Mouse (Mus musculus): ENCODE data around the gene Fkbp5. TPM values are rescaled to one million over a fixed set of nuclear protein-coding genes. Genes with fewer than 3 reads are reported as not detected.

Gene Fkbp5
- polyA plus RNA-seq, 1 experiment from 2014 or later = 12.2 TPM

DNA sequence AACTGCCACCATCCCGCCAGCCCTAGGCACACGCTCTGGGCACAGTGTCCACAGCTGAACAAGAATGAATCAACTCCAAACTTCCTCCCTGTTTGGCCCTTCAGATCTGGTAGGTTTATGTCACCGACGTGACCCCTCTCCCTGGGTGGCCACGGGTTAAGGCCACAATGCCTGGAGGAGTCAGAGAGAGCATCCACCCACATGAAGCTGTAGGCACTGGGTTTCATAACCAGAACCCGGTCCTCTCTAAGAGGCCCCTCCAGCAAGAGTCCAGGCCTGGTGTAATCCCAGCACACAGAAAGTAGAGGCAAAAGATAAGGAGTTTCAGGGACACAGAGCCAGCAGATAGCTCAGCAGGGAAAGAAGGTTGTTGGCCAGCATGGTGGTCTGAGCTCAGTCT is 13.1 kb downstream of the Fkbp5 start:
- Histone ChIP-seq H3K9me3 (ENCODE audit: control insufficient read depth, low read length) (no peaks in the 10 kb centered on the region), H3K9ac (ENCODE audit: low read length) (no peak overlapping the region), H3K4me2 (ENCODE audit: low read depth, severe bottlenecking) (no peak overlapping the region), H3K36me3 (ENCODE audit: control insufficient read depth, insufficient read depth, low read length) (no peaks in the 10 kb centered on the region), H3K4me3 (ENCODE audit: low read depth, low read length) (no peak overlapping the region), H3K27ac (replicated peaks; ENCODE audit: low read depth, low read length) (no peak overlapping the region), H3K4me1 (ENCODE audit: control insufficient read depth, insufficient read depth, low read length) (peaks cover 11% of the 10 kb centered on the region), H3K27me3 (ENCODE audit: control insufficient read depth, insufficient read depth, low read length) (no peaks in the 10 kb centered on the region)
- WGBS = 73% methylated on average over 6 of the region's 6 CpGs
- DNase-seq (ENCODE audit: low spot score) (no peak), ATAC-seq (ENCODE audit: insufficient number of reproducible peaks, low FRiP score, low TSS enrichment, low read depth) (no peak)

DNA sequence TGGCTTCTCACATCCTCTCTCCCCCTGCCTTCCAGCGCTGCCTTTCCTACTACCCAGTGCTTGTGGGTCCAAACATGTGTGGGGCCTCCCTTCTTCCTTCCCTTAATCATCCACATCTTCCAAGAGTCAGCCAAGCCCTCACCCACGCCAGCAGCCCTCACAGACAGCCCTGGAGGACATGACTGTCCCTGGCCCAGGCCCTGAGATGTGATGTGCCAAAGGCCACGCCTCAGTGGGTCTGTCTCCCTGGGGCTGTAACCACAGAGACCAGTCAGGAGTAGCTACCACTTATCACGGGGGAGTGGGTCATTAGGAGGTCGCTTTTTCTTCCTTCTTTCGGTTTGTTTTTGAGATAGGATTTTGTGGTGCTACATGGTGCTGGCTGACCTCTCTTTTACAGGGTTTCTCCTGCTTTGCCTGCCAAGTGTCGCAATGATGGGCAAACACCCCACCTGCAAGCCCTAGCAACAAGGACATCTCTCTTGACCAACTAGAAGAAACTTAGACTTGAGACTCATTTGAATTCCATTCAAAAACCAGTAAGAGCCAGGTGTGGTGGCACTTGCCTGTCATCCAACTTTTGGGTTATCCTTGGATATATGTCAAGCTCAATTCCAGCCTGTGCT is 15.0 kb downstream of the Fkbp5 start:
- Histone ChIP-seq H3K36me3 (ENCODE audit: control insufficient read depth, insufficient read depth, low read length) (no peaks in the 10 kb centered on the region), H3K4me1 (ENCODE audit: control insufficient read depth, insufficient read depth, low read length) (peaks cover 6% of the 10 kb centered on the region; the same call in 1 of the 2 replicates), H3K4me3 (ENCODE audit: low read depth, low read length) (no peak overlapping the region), H3K9me3 (ENCODE audit: control insufficient read depth, low read length) (no peaks in the 10 kb centered on the region), H3K4me2 (ENCODE audit: low read depth, severe bottlenecking) (no peak overlapping the region), H3K27ac (replicated peaks; ENCODE audit: low read depth, low read length) (no peak overlapping the region), H3K27me3 (ENCODE audit: control insufficient read depth, insufficient read depth, low read length) (no peaks in the 10 kb centered on the region), H3K9ac (ENCODE audit: low read length) (no peak overlapping the region)
- ATAC-seq (ENCODE audit: insufficient number of reproducible peaks, low FRiP score, low TSS enrichment, low read depth) (no peak), DNase-seq (ENCODE audit: low spot score) (no peak)
- WGBS = 65% methylated on average over 7 of the region's 7 CpGs

DNA sequence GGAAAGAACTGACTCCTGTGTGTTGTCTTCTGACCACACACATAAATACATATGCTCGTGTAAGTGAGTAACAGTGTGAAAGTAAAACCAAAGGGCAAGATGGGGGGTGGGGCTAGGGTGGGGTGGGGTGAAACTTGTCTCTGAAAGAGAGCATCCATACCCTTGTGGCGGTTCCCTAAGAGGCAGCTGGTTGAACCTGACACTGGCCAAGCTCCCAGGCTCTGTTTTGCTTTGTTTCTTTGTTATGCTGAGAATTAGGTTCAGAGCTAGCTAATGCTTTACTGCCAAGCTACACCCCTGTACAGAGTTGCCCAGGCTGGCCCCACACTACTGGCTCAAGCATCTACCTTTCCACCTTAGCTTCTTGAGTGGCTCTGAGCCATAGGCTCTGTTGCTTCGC is 16.9 kb downstream of the Fkbp5 start:
- H3K9ac ChIP-seq (ENCODE audit: low read length) = no peak overlapping the region
- H3K27ac ChIP-seq (replicated peaks; ENCODE audit: low read depth, low read length) = no peak overlapping the region
- no peak for DNase-seq (ENCODE audit: low spot score)
- H3K27me3 ChIP-seq (ENCODE audit: control insufficient read depth, insufficient read depth, low read length) = no peaks in the 10 kb centered on the region
- no peak overlapping the region for H3K4me2 ChIP-seq (ENCODE audit: low read depth, severe bottlenecking)
- WGBS = 89% methylated on average over 3 of the region's 3 CpGs
- ATAC-seq (ENCODE audit: insufficient number of reproducible peaks, low FRiP score, low TSS enrichment, low read depth) = no peak
- H3K36me3 ChIP-seq (ENCODE audit: control insufficient read depth, insufficient read depth, low read length) = no peaks in the 10 kb centered on the region
- H3K4me3 ChIP-seq (ENCODE audit: low read depth, low read length) = no peak overlapping the region
- H3K4me1 ChIP-seq (ENCODE audit: control insufficient read depth, insufficient read depth, low read length) = no peaks in the 10 kb centered on the region
- no peaks in the 10 kb centered on the region for H3K9me3 ChIP-seq (ENCODE audit: control insufficient read depth, low read length)

DNA sequence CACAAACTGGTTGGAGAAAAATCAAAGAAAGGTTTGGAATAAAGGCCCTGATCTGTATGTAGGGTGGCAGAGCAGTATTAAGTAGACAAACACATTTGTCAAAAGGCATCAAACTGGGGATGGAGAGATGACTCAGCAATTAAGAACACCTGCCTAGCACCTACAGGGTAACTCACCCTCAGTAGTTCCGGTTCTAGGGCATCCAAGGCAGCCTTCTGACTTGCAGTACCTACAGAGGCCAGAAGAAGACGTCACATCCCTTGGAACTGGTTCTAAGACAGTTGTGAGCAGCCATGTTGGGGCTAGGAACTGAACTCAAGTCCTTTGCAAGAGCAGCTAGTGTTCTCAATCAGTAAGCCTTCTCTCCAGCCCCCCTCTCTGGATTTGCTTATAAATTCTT is 18.1 kb downstream of the Fkbp5 start:
- Histone ChIP-seq H3K4me2 (ENCODE audit: low read depth, severe bottlenecking) (no peak overlapping the region), H3K9ac (ENCODE audit: low read length) (no peak overlapping the region), H3K27me3 (ENCODE audit: control insufficient read depth, insufficient read depth, low read length) (no peaks in the 10 kb centered on the region), H3K4me1 (ENCODE audit: control insufficient read depth, insufficient read depth, low read length) (no peaks in the 10 kb centered on the region), H3K27ac (replicated peaks; ENCODE audit: low read depth, low read length) (no peak overlapping the region), H3K4me3 (ENCODE audit: low read depth, low read length) (no peak overlapping the region), H3K9me3 (ENCODE audit: control insufficient read depth, low read length) (no peaks in the 10 kb centered on the region), H3K36me3 (ENCODE audit: control insufficient read depth, insufficient read depth, low read length) (no peaks in the 10 kb centered on the region)
- WGBS = 74% methylated on average over 2 of the region's 2 CpGs
- ATAC-seq (ENCODE audit: insufficient number of reproducible peaks, low FRiP score, low TSS enrichment, low read depth) (no peak), DNase-seq (ENCODE audit: low spot score) (no peak)

DNA sequence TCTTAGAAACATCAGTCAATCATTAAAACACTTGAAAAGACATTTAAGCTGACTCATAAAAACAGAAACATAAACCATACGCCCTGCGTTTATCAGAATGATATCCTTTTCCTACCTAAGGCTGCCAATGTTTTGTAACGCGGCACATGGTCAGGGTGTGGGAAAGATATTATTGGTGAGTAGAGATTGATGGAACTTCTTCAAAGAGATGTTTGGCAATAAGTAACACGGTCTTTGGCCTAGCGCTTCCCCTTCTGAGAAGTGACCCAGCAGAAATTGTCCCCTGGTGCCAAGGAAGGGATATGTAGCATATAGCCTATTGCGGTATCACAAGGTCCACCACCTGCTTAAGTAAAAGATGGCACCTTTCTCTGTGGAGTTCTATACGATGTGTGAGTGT is 21.5 kb downstream of the Fkbp5 start:
- Histone ChIP-seq H3K9me3 (ENCODE audit: control insufficient read depth, low read length) (no peaks in the 10 kb centered on the region), H3K27me3 (ENCODE audit: control insufficient read depth, insufficient read depth, low read length) (no peaks in the 10 kb centered on the region), H3K4me3 (ENCODE audit: low read depth, low read length) (no peak overlapping the region), H3K9ac (ENCODE audit: low read length) (no peak overlapping the region), H3K36me3 (ENCODE audit: control insufficient read depth, insufficient read depth, low read length) (no peaks in the 10 kb centered on the region), H3K4me2 (ENCODE audit: low read depth, severe bottlenecking) (no peak overlapping the region), H3K4me1 (ENCODE audit: control insufficient read depth, insufficient read depth, low read length) (no peaks in the 10 kb centered on the region), H3K27ac (replicated peaks; ENCODE audit: low read depth, low read length) (no peak overlapping the region)
- WGBS = 96% methylated on average over 8 of the region's 8 CpGs
- no peak for ATAC-seq (ENCODE audit: insufficient number of reproducible peaks, low FRiP score, low TSS enrichment, low read depth)
- no peak for DNase-seq (ENCODE audit: low spot score)

DNA sequence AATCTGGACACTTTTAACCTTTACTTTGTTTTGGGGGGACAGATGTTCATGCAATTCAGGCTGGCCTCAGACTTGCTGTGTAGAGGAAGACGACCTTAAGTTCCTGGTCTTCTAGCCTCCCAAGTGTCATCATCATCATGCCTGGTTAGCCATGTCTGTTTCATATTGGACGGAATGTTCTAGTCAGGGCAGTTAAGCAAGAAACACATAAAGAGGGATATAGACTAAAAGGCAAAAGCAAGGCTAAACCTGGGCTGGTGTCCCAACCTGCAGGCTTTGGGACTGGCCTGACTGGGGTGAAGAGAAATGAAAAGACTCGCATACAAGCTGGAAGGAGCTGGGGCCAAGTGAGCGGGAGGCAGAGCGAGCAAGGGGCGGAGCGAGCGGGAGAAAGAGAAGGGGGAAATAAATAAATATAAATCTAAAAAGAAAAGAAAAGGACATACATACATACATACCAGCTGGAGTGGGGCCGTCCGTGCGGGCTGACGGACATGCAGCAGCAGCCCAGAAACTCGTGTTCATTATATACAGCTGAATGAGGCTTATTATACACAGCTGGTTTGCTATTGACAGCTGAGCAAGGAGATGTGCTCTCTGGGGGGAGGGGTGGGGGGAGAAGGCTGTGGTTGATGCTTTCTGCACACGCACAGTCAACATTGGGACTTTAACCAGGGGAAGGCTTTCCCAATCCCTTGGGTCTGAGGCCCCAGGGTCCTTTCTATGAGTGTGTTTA is 26.1 kb downstream of the Fkbp5 start:
- no peak overlapping the region for H3K27ac ChIP-seq (replicated peaks; ENCODE audit: low read depth, low read length)
- H3K4me3 ChIP-seq (ENCODE audit: low read depth, low read length) = no peak overlapping the region
- no peak for ATAC-seq (ENCODE audit: insufficient number of reproducible peaks, low FRiP score, low TSS enrichment, low read depth)
- H3K4me1 ChIP-seq (ENCODE audit: control insufficient read depth, insufficient read depth, low read length) = no peaks in the 10 kb centered on the region
- no peak for DNase-seq (ENCODE audit: low spot score)
- no peaks in the 10 kb centered on the region for H3K9me3 ChIP-seq (ENCODE audit: control insufficient read depth, low read length)
- H3K27me3 ChIP-seq (ENCODE audit: control insufficient read depth, insufficient read depth, low read length) = no peaks in the 10 kb centered on the region
- H3K4me2 ChIP-seq (ENCODE audit: low read depth, severe bottlenecking) = no peak overlapping the region
- no peaks in the 10 kb centered on the region for H3K36me3 ChIP-seq (ENCODE audit: control insufficient read depth, insufficient read depth, low read length)
- no peak overlapping the region for H3K9ac ChIP-seq (ENCODE audit: low read length)
- WGBS = 86% methylated on average over 14 of the region's 14 CpGs

DNA sequence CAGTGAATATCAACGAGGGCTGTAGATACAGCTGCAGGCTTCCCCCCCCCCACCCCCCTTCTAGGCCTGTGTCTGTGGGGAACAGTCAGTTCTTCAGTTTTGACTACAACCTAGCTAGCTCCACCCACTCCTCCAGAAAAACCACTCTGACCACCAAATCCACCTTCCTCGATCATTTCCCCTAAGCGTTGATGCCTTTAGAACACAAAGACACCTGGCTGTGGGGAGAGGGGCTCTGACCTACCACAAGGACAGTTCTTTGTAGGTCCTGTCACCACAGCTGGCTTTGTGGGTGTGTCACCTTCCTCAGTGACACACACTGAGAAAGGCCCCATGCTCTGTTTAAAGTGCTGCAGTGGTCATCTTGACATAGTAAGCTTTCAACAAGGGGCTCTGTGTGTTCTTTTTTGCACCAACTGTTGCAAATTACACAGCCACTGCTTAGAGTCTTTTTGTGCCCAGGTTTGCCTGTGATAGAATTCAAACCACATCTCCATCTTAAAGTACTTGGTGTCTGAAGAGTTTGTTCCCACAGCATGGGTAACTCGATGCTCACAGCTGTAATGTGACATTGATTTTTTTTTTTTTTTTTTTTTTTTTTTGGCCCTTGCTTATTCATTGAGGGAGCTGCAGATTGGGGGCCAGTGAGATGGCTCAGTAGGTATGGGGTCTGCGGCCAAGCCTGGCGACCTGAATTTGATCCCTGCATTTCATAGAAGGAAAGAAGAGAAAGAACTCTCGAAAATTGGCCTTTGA is 28.9 kb downstream of the Fkbp5 start:
- 0 out of 2 replicates have a peak, but pooled peaks cover 3% of the 10 kb centered on the region for H3K4me1 ChIP-seq (ENCODE audit: control insufficient read depth, insufficient read depth, low read length)
- no peak overlapping the region for H3K4me2 ChIP-seq (ENCODE audit: low read depth, severe bottlenecking)
- no peak overlapping the region for H3K4me3 ChIP-seq (ENCODE audit: low read depth, low read length)
- DNase-seq (ENCODE audit: low spot score) (no peak), ATAC-seq (ENCODE audit: insufficient number of reproducible peaks, low FRiP score, low TSS enrichment, low read depth) (no peak)
- no peak overlapping the region for H3K27ac ChIP-seq (replicated peaks; ENCODE audit: low read depth, low read length)
- no peaks in the 10 kb centered on the region for H3K9me3 ChIP-seq (ENCODE audit: control insufficient read depth, low read length)
- no peaks in the 10 kb centered on the region for H3K36me3 ChIP-seq (ENCODE audit: control insufficient read depth, insufficient read depth, low read length)
- WGBS = 77% methylated on average over 7 of the region's 7 CpGs
- H3K9ac ChIP-seq (ENCODE audit: low read length) = no peak overlapping the region
- no peaks in the 10 kb centered on the region for H3K27me3 ChIP-seq (ENCODE audit: control insufficient read depth, insufficient read depth, low read length)

DNA sequence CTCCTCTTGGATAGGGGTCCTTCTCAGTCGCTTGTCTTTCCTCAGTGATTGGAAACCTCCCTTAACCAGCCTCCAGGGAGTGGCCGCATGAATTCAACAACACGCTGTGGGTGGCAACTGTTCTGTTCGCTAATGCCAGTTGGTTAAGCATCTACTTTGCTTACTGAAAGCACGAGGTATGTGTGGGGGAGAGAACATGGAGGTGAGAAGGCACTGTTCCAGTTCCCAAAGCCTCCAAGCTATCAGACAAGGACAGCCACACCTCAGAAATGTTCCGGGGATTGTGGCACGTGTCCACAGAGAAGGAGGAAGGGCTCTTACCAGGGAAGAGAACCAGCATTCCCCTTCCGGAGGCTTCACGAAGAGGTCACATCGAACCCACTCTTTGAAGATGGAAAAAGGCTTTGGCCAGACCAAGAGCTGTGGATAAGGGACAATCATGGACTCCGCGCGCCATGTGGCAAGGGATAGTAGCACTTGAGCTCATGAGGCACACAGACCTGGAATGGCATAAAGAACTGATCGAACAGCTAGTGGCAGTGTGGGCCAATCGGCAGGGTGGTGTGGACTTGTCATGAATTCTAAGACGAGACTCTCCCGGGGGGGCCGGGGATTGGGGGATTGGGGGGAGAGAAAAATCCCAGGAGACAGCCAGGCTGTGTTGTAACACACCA is 29.6 kb downstream of the Fkbp5 start:
- H3K4me1 ChIP-seq (ENCODE audit: control insufficient read depth, insufficient read depth, low read length) = 0 out of 2 replicates have a peak, but pooled peaks cover 3% of the 10 kb centered on the region
- no peak overlapping the region for H3K4me2 ChIP-seq (ENCODE audit: low read depth, severe bottlenecking)
- H3K27ac ChIP-seq (replicated peaks; ENCODE audit: low read depth, low read length) = no peak overlapping the region
- no peaks in the 10 kb centered on the region for H3K9me3 ChIP-seq (ENCODE audit: control insufficient read depth, low read length)
- H3K36me3 ChIP-seq (ENCODE audit: control insufficient read depth, insufficient read depth, low read length) = no peaks in the 10 kb centered on the region
- no peak for ATAC-seq (ENCODE audit: insufficient number of reproducible peaks, low FRiP score, low TSS enrichment, low read depth)
- no peak overlapping the region for H3K9ac ChIP-seq (ENCODE audit: low read length)
- 93% methylated on average over 18 of the region's 18 CpGs for WGBS
- DNase-seq (ENCODE audit: low spot score) = no peak
- no peaks in the 10 kb centered on the region for H3K27me3 ChIP-seq (ENCODE audit: control insufficient read depth, insufficient read depth, low read length)
- H3K4me3 ChIP-seq (ENCODE audit: low read depth, low read length) = no peak overlapping the region

Data from limb, embryonic 11.5 days (tissue).